Mouse (Mus musculus) urinary bladder, postnatal 4 days (tissue): Measurements from ENCODE around the gene R3hdml.
"Not testable (repeated sequence)": the region's sequence is repeated elsewhere in the genome, so short reads cannot be mapped to it uniquely, and the experiment has no call there.

Source experiments
- DNase-seq, 2 experiments: peaks; one replicate each; pipeline ENCODE4 v3.0.0; 2021 to 2022; ENCODE audit warnings: low spot score in 2 of 2

The R3hdml gene

GRCm38 (mm10) chr2:163492018-163492417 lies at the start of gene R3hdml:
Gene R3hdml (plus strand): TSS chr2:163492318.
- no peak for DNase-seq

- DNase-seq, result no peak
Measured at GRCm38 (mm10) chr2:163443543-163443942, 48.6 kb upstream of the R3hdml start.

- no peak for DNase-seq
Measured at GRCm38 (mm10) chr2:163444017-163444416, 48.1 kb upstream of the R3hdml start.

GRCm38 (mm10) chr2:163447375-163447774 lies 44.7 kb upstream of the R3hdml start:
- no peak for DNase-seq

GRCm38 (mm10) chr2:163449276-163449675 lies 42.8 kb upstream of the R3hdml start:
- DNase-seq, result no peak

GRCm38 (mm10) chr2:163450668-163451295 lies 41.3 kb upstream of the R3hdml start:
- DNase-seq, result no peak

- no peak for DNase-seq
Measured at GRCm38 (mm10) chr2:163452738-163453137, 39.4 kb upstream of the R3hdml start.

GRCm38 (mm10) chr2:163453378-163453777 lies 38.7 kb upstream of the R3hdml start:
- no peak for DNase-seq

GRCm38 (mm10) chr2:163458539-163459265 lies 33.4 kb upstream of the R3hdml start:
- DNase-seq, result no peak

- no peak for DNase-seq
Measured at GRCm38 (mm10) chr2:163459380-163459779, 32.7 kb upstream of the R3hdml start.

GRCm38 (mm10) chr2:163460622-163461021 lies 31.5 kb upstream of the R3hdml start:
- DNase-seq, result no peak

GRCm38 (mm10) chr2:163461307-163461706 lies 30.8 kb upstream of the R3hdml start:
- DNase-seq, result not testable (repeated sequence)

GRCm38 (mm10) chr2:163462386-163462785 lies 29.7 kb upstream of the R3hdml start:
- no peak for DNase-seq

- no peak for DNase-seq
Measured at GRCm38 (mm10) chr2:163462801-163463200, 29.3 kb upstream of the R3hdml start.

GRCm38 (mm10) chr2:163463251-163463769 lies 28.8 kb upstream of the R3hdml start:
- no peak for DNase-seq

GRCm38 (mm10) chr2:163463998-163464397 lies 28.1 kb upstream of the R3hdml start:
- DNase-seq, result no peak

- DNase-seq, result no peak
Measured at GRCm38 (mm10) chr2:163464562-163464961, 27.6 kb upstream of the R3hdml start.

GRCm38 (mm10) chr2:163466771-163467170 lies 25.3 kb upstream of the R3hdml start:
- no peak for DNase-seq

GRCm38 (mm10) chr2:163467585-163467984 lies 24.5 kb upstream of the R3hdml start:
- DNase-seq, result no peak

- DNase-seq, result no peak
Measured at GRCm38 (mm10) chr2:163468866-163469265, 23.3 kb upstream of the R3hdml start.

GRCm38 (mm10) chr2:163469711-163470110 lies 22.4 kb upstream of the R3hdml start:
- DNase-seq, result no peak

- DNase-seq, result no peak
Measured at GRCm38 (mm10) chr2:163471136-163471535, 21.0 kb upstream of the R3hdml start.
